Mouse (Mus musculus) ES-Bruce4 (cell line): ENCODE data around the gene Apobec2. TPM values are rescaled to one million over a fixed set of nuclear protein-coding genes. Genes with fewer than 3 reads are reported as not detected.
"Not testable (repeated sequence)": the region's sequence is repeated elsewhere in the genome, so short reads cannot be mapped to it uniquely, and the experiment has no call there.

Experiments used
- H3K27ac ChIP-seq: 2 replicates; pipeline ENCODE4 v1.5.1; 2012; ENCODE audit warnings: low read length, inconsistent platforms; ENCODE audit not compliant: insufficient read depth
- H3K27me3 ChIP-seq: 2 replicates; pipeline ENCODE4 v1.6.1; 2012; ENCODE audit warnings: mild to moderate bottlenecking, low read length, inconsistent platforms; ENCODE audit not compliant: control insufficient read depth, poor library complexity, insufficient read depth, severe bottlenecking
- H3K36me3 ChIP-seq: 2 replicates; pipeline ENCODE4 v1.6.1; 2012; ENCODE audit warnings: inconsistent platforms, mild to moderate bottlenecking, low read length, moderate library complexity; ENCODE audit not compliant: control insufficient read depth, poor library complexity, insufficient read depth, severe bottlenecking
- H3K4me1 ChIP-seq: one replicate; pipeline ENCODE4 v1.8.1; 2011; ENCODE audit warnings: low read length; ENCODE audit not compliant: control insufficient read depth, insufficient read depth
- H3K4me3 ChIP-seq: 2 replicates; pipeline ENCODE4 v1.5.1; 2011; ENCODE audit warnings: low read depth, mild to moderate bottlenecking, low read length
- H3K9ac ChIP-seq: 2 replicates; pipeline ENCODE4 v1.6.1; 2012; ENCODE audit warnings: low read depth, mild to moderate bottlenecking, inconsistent platforms; ENCODE audit not compliant: poor library complexity, severe bottlenecking
- H3K9me3 ChIP-seq: replicated peaks from 2 replicates; pipeline ENCODE4 v1.6.1; 2012; ENCODE audit warnings: mild to moderate bottlenecking, low read length, inconsistent platforms; ENCODE audit not compliant: control insufficient read depth, poor library complexity, insufficient read depth, severe bottlenecking
- CTCF ChIP-seq: IDR thresholded peaks from one replicate; pipeline ENCODE4 v1.8.1; 2011; ENCODE audit warnings: low read depth, low read length
- EP300 ChIP-seq: IDR thresholded peaks from 2 replicates; pipeline ENCODE4 v1.6.1; 2011; ENCODE audit warnings: low read depth, low read length; ENCODE audit not compliant: insufficient read depth
- POLR2A ChIP-seq: IDR thresholded peaks from one replicate; pipeline ENCODE4 v1.8.1; 2011; ENCODE audit warnings: low read length; ENCODE audit not compliant: insufficient read depth
- polyA plus RNA-seq: library from polyadenylated mRNA; stranded (reverse); fragments of >200 nt; gene quantifications from 2 replicates; pipeline ENCODE4 v1.2.4, GENCODE M21; 2011; ENCODE audit warnings: low read depth; ENCODE audit not compliant: missing spikeins, insufficient read depth, insufficient read length

Apobec2 gene
- polyA plus RNA-seq, result 4.7 and 5.8 TPM in 2 replicates

GRCm38 (mm10) chr17:48432158-48432980, at the start of gene Apobec2:
Gene Apobec2 (minus strand): TSS chr17:48432930.
- no peak for TF ChIP-seq POLR2A
- no peak for TF ChIP-seq CTCF
- TF ChIP-seq EP300, result 0 out of 2 replicates have a peak, but pooled peaks have one; percentile 18
- H3K9ac ChIP-seq, result 0 out of 2 replicates have a peak within 1 kb of the TSS, but pooled peaks have one; percentile 11
- H3K9me3 ChIP-seq, result no peaks in the 10 kb centered on the region
- H3K36me3 ChIP-seq, result no peaks in the 10 kb centered on the region
- H3K27ac ChIP-seq, result 0 out of 2 replicates have a peak within 1 kb of the TSS, but pooled peaks have one; percentile 52
- H3K4me3 ChIP-seq, result 0 out of 2 replicates have a peak within 1 kb of the TSS, but pooled peaks have one; percentile 1
- H3K27me3 ChIP-seq, result no peaks in the 10 kb centered on the region
- H3K4me1 ChIP-seq, result peaks cover 20% of the 10 kb centered on the region

GRCm38 (mm10) chr17:48479952-48480351, 47.2 kb upstream of the Apobec2 start:
- H3K36me3 ChIP-seq, result no peaks in the 10 kb centered on the region
- no peak overlapping the region for H3K9ac ChIP-seq
- H3K9me3 ChIP-seq, result no peaks in the 10 kb centered on the region
- no peak overlapping the region for H3K4me3 ChIP-seq
- no peaks in the 10 kb centered on the region for H3K27me3 ChIP-seq
- no peaks in the 10 kb centered on the region for H3K4me1 ChIP-seq
- no peak overlapping the region for H3K27ac ChIP-seq
- no peak for TF ChIP-seq EP300
- TF ChIP-seq CTCF, result no peak
- TF ChIP-seq POLR2A, result no peak

GRCm38 (mm10) chr17:48475444-48475843, 42.7 kb upstream of the Apobec2 start:
- no peaks in the 10 kb centered on the region for H3K36me3 ChIP-seq
- H3K9ac ChIP-seq, result no peak overlapping the region
- no peaks in the 10 kb centered on the region for H3K9me3 ChIP-seq
- H3K4me3 ChIP-seq, result no peak overlapping the region
- no peaks in the 10 kb centered on the region for H3K27me3 ChIP-seq
- TF ChIP-seq EP300 (no peak), POLR2A (no peak), CTCF (no peak)
- no peaks in the 10 kb centered on the region for H3K4me1 ChIP-seq
- H3K27ac ChIP-seq, result no peak overlapping the region

- not testable (repeated sequence) for H3K27me3 ChIP-seq, H3K4me3 ChIP-seq, H3K27ac ChIP-seq, H3K9ac ChIP-seq, H3K4me1 ChIP-seq, H3K36me3 ChIP-seq, H3K9me3 ChIP-seq
These were observed 41.6 kb upstream of the Apobec2 start for GRCm38 (mm10) chr17:48474282-48474681.

- H3K4me3 ChIP-seq, result peak overlapping the region; percentile 49
- no peaks in the 10 kb centered on the region for H3K27me3 ChIP-seq
- H3K9ac ChIP-seq, result no peak overlapping the region
- no peaks in the 10 kb centered on the region for H3K9me3 ChIP-seq
- H3K36me3 ChIP-seq, result no peaks in the 10 kb centered on the region
- TF ChIP-seq POLR2A (no peak), EP300 (no peak), CTCF (peak; percentile 90)
- H3K4me1 ChIP-seq, result no peaks in the 10 kb centered on the region
- no peak overlapping the region for H3K27ac ChIP-seq
These were observed 34.9 kb upstream of the Apobec2 start for GRCm38 (mm10) chr17:48467395-48468231.
